Mouse (Mus musculus) C2C12 (cell line): ENCODE measurements around the gene Emc10.

Experiments used
- CEBPB ChIP-seq: IDR thresholded peaks from one replicate; pipeline ENCODE4 v1.6.1; 2011; ENCODE audit warnings: low read depth, mild to moderate bottlenecking, control low read depth, moderate library complexity
- CTCF ChIP-seq: IDR thresholded peaks from one replicate; pipeline ENCODE4 v1.5.1; 2011; ENCODE audit not compliant: control insufficient read depth, insufficient read depth, insufficient read length
- MAX ChIP-seq: IDR thresholded peaks from one replicate; pipeline ENCODE4 v1.6.1; 2011; ENCODE audit warnings: mild to moderate bottlenecking, control low read depth
- MYOD1 ChIP-seq: IDR thresholded peaks from one replicate; pipeline ENCODE4 v1.6.1; 2011; ENCODE audit warnings: low read depth; ENCODE audit not compliant: control insufficient read depth, insufficient read length
- MYOG ChIP-seq: IDR thresholded peaks from one replicate; pipeline ENCODE4 v1.6.1; 2011; ENCODE audit not compliant: control insufficient read depth, insufficient read length; ENCODE audit errors: extremely low read depth
- USF1 ChIP-seq: IDR thresholded peaks from one replicate; pipeline ENCODE4 v1.6.1; 2011; ENCODE audit warnings: low read depth, mild to moderate bottlenecking, control low read depth, moderate library complexity

GRCm38 (mm10) chr7:44532918-44533745 lies 36.8 kb upstream of the Emc10 start:
- TF ChIP-seq CTCF = no peak
- TF ChIP-seq MAX = no peak
- TF ChIP-seq MYOG = no peak
- no peak for TF ChIP-seq MYOD1
- no peak for TF ChIP-seq USF1
- TF ChIP-seq CEBPB = no peak
